Mouse (Mus musculus) liver, embryonic 16.5 days (tissue): Measurements from ENCODE around the gene Tbc1d4. TPM values are rescaled to one million over a fixed set of nuclear protein-coding genes. Genes with fewer than 3 reads are reported as not detected.

Experiments used
- ATAC-seq: fragments of 200-750 bp; cut with Nextera tagmentation; 2 replicates; pipeline ENCODE4 v1.8.0; 2017; ENCODE audit warnings: low read depth, mild to moderate bottlenecking, moderate number of reproducible peaks, moderate library complexity
- H3K27ac ChIP-seq: fragments of 300-500 bp; sonication (generic); 2 replicates; pipeline ENCODE4 v1.5.1; 2014; ENCODE audit warnings: mild to moderate bottlenecking, low read length
- H3K27me3 ChIP-seq: fragments of 300-500 bp; sonication (generic); 2 replicates; pipeline ENCODE4 v1.6.1; 2014; ENCODE audit warnings: low read depth, low read length, mixed read lengths; ENCODE audit not compliant: control insufficient read depth, insufficient read depth
- H3K36me3 ChIP-seq: fragments of 300-500 bp; sonication (generic); 2 replicates; pipeline ENCODE4 v1.6.1; 2014; ENCODE audit warnings: mild to moderate bottlenecking; ENCODE audit not compliant: control insufficient read depth, insufficient read depth
- H3K4me1 ChIP-seq: fragments of 300-500 bp; sonication (generic); 2 replicates; pipeline ENCODE4 v1.6.1; 2014; ENCODE audit warnings: low read depth, low read length, mixed read lengths; ENCODE audit not compliant: control insufficient read depth
- H3K4me2 ChIP-seq: fragments of 300-500 bp; sonication (generic); 2 replicates; pipeline ENCODE4 v1.6.1; 2014; ENCODE audit warnings: low read depth, low read length, mixed read lengths
- H3K4me3 ChIP-seq: fragments of 300-500 bp; sonication (generic); 2 replicates; pipeline ENCODE4 v1.5.1; 2014; ENCODE audit warnings: low read depth, mild to moderate bottlenecking, low read length
- H3K9ac ChIP-seq: fragments of 300-500 bp; sonication (generic); 2 replicates; pipeline ENCODE4 v1.6.1; 2014; ENCODE audit warnings: low read depth, low read length
- H3K9me3 ChIP-seq: fragments of 300-500 bp; sonication (generic); replicated peaks from 2 replicates; pipeline ENCODE4 v1.6.1; 2016; ENCODE audit warnings: low read length; ENCODE audit not compliant: control insufficient read depth
- WGBS: fragments of 180-500 bp; shearing (Covaris S2); extraction: QIAGEN DNeasy Blood & Tissue Kit; methylation state at CpG from one replicate; pipeline ENCODE4 v1.1.7; 2014; ENCODE audit not compliant: insufficient replicate concordance; 5-methylcytosine and 5-hydroxymethylcytosine counted together
- polyA plus RNA-seq: library from polyadenylated mRNA; unstranded; fragments of >200 nt; fragmentation: Nextera tagmentation; extraction: Ambion mirVana; gene quantifications from 2 replicates; pipeline ENCODE4 v1.2.1, GENCODE M21; 2015

The Tbc1d4 gene
- polyA plus RNA-seq, 1 experiment from 2014 or later: 2.0 TPM

DNA sequence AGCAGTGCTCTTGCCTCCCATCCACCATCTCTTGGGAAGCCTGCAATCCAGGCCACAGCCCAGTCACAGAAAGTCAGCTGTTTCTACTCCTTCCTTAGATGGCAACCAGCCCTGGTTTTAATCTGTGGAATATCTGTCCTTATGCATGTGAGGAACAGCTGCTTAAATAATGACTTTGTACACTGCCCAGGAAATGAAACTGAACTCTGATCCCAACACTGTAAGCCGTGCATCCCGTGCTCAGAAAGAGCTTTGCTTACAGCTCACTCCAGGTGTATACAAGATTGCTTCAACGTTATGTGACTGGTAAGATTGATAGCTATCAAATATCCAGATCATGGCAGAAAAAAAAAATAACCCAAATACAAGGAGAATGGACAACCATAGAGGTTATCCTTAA lies 143.1 kb downstream of the Tbc1d4 start:
- ATAC-seq: no peak
- no peak overlapping the region for H3K27ac ChIP-seq
- 79% methylated on average over 3 of the region's 3 CpGs for WGBS
- no peaks in the 10 kb centered on the region for H3K36me3 ChIP-seq
- H3K27me3 ChIP-seq: no peaks in the 10 kb centered on the region
- no peak overlapping the region for H3K9ac ChIP-seq
- no peaks in the 10 kb centered on the region for H3K4me1 ChIP-seq
- no peak overlapping the region for H3K4me2 ChIP-seq
- no peaks in the 10 kb centered on the region for H3K9me3 ChIP-seq
- no peak overlapping the region for H3K4me3 ChIP-seq

DNA sequence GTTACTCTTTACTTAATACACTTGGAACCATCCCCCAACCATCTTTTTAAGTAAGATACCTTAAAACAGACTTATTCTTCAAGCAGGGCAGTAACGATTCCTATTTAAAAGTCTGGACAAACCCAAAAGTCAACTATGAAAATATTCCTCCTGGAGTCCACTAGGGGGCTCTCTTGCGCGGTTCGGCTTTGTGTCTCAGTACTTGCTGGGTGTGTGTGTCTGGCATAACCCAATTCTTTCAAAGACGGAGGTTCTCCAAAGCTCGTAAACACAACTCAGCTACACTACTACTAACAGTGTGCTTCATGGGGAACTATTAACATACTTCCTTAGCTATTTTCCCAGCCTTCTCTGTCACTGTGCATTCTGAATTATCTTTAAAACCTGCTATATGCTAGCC lies 148.2 kb downstream of the Tbc1d4 start:
- H3K36me3 ChIP-seq: no peaks in the 10 kb centered on the region
- H3K9ac ChIP-seq: no peak overlapping the region
- no peaks in the 10 kb centered on the region for H3K4me1 ChIP-seq
- H3K27me3 ChIP-seq: no peaks in the 10 kb centered on the region
- H3K9me3 ChIP-seq: no peaks in the 10 kb centered on the region
- H3K4me2 ChIP-seq: no peak overlapping the region
- no peak overlapping the region for H3K27ac ChIP-seq
- H3K4me3 ChIP-seq: no peak overlapping the region
- ATAC-seq: no peak
- WGBS: 20% methylated on average over 6 of the region's 6 CpGs

DNA sequence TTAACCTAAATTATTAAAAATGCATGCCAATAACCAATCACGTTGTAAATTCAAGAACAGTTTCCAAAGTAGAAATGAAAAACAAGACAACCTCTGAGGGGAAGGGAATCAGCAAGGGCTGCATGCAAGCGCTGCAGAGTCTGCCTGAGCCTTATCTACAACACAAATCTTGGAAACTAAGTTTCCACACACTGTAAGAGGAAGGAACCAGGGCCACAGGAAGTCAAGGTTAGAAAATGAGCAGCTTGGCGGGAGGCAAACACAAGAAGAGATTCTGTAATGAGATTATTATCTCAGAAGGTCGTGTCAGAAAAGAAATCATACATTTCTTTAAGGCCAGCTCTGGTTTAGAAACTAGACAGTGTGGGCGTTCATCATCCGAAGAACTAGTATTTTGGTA lies 156.1 kb downstream of the Tbc1d4 start:
- H3K27me3 ChIP-seq: no peaks in the 10 kb centered on the region
- 33% methylated on average over 6 of the region's 6 CpGs for WGBS
- no peak overlapping the region for H3K27ac ChIP-seq
- no peak overlapping the region for H3K4me3 ChIP-seq
- H3K36me3 ChIP-seq: no peaks in the 10 kb centered on the region
- H3K9ac ChIP-seq: no peak overlapping the region
- no peaks in the 10 kb centered on the region for H3K4me1 ChIP-seq
- ATAC-seq: no peak
- no peaks in the 10 kb centered on the region for H3K9me3 ChIP-seq
- H3K4me2 ChIP-seq: no peak overlapping the region

DNA sequence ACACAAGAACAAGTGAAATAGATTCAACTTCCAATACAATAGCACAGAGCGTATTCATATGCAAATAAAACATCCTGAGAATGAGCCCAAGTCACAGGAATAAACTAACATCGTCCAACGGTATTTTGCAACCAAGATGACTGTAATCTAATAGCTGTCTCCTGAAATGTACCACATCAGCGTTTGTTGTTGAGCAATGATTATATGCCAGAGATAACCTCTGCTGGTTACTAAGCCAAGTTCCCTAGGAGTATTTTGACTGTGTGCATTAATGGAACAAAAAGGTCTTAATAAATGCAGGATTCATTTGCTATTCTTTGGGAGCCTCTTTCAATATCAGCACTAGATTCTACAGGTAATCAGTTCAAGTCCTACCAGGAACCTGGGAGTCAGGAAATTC lies 161.1 kb downstream of the Tbc1d4 start:
- H3K4me3 ChIP-seq: no peak overlapping the region
- H3K9me3 ChIP-seq: no peaks in the 10 kb centered on the region
- H3K4me2 ChIP-seq: no peak overlapping the region
- no peaks in the 10 kb centered on the region for H3K4me1 ChIP-seq
- WGBS: 48% methylated on average over 4 of the region's 4 CpGs
- ATAC-seq: no peak
- no peaks in the 10 kb centered on the region for H3K36me3 ChIP-seq
- no peak overlapping the region for H3K27ac ChIP-seq
- H3K9ac ChIP-seq: no peak overlapping the region
- no peaks in the 10 kb centered on the region for H3K27me3 ChIP-seq

DNA sequence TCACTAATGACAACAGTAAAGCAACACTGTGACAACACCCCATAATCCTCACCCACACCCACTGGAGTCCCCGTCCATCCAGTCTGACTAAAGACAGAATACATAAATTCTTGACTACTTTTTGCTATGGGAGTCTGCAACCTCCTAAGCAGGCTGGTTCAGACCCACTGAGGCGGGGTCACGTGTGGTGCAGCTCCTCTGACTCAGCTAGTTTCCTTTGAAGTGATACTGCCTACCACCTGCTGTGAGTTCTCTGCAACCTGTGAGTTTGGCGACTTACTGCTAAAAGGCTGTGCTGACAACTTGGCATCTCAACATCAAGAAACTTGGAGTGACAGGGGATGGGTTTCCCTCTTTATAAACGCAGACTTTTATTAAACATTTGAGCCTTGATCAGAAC lies 163.8 kb downstream of the Tbc1d4 start:
- no peaks in the 10 kb centered on the region for H3K4me1 ChIP-seq
- WGBS: 45% methylated on average over 5 of the region's 5 CpGs
- H3K9me3 ChIP-seq: no peaks in the 10 kb centered on the region
- ATAC-seq: no peak
- H3K36me3 ChIP-seq: no peaks in the 10 kb centered on the region
- H3K27ac ChIP-seq: no peak overlapping the region
- no peak overlapping the region for H3K9ac ChIP-seq
- no peak overlapping the region for H3K4me3 ChIP-seq
- no peak overlapping the region for H3K4me2 ChIP-seq
- H3K27me3 ChIP-seq: no peaks in the 10 kb centered on the region

DNA sequence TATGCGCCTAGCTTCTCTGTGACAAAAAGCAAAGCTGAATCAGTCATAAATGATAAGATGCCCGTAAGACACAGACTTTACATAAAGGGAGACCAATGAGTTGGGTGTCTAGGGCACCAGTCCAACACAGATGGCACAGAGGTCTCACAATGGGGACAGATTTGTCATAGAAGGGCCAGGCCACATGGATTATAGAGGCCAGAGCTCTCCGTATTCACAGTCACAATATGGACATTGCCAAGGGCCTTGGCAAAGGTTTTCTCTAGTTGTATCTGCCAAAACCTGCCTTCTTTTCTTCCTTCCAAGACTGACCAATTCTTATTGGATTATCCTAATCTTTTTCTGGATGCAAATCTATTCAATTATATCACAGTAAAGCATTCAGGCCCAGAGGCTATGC lies 171.1 kb downstream of the Tbc1d4 start:
- Histone ChIP-seq H3K9ac (no peak overlapping the region), H3K4me1 (no peaks in the 10 kb centered on the region), H3K9me3 (no peaks in the 10 kb centered on the region), H3K27me3 (no peaks in the 10 kb centered on the region), H3K4me2 (no peak overlapping the region), H3K36me3 (no peaks in the 10 kb centered on the region), H3K27ac (no peak overlapping the region), H3K4me3 (no peak overlapping the region)
- no peak for ATAC-seq
- 76% methylated on average over 3 of the region's 3 CpGs for WGBS

DNA sequence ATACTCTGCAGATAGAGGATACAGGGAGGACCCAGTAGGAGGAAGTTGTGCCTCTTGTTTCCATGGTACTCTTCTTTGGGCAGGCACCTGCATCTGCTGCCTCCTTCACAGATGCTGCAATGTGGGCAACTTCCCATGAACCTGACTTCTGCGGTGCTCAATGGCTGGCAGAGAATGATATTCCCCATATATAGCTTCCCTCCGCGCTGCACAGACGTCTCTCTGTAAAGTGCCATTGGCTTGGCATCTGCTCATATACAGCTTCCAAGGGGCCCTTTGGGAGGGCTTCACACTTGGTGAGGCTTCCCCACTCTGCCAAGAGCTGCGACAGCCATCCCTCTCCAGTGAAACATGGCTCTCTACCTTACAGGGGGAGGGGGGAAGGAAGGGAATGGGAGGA lies 178.5 kb downstream of the Tbc1d4 start:
- H3K4me2 ChIP-seq: no peak overlapping the region
- no peak overlapping the region for H3K27ac ChIP-seq
- no peaks in the 10 kb centered on the region for H3K36me3 ChIP-seq
- no peaks in the 10 kb centered on the region for H3K27me3 ChIP-seq
- ATAC-seq: no peak
- H3K4me3 ChIP-seq: no peak overlapping the region
- no peaks in the 10 kb centered on the region for H3K9me3 ChIP-seq
- 69% methylated on average over 5 of the region's 5 CpGs for WGBS
- H3K9ac ChIP-seq: no peak overlapping the region
- no peaks in the 10 kb centered on the region for H3K4me1 ChIP-seq

DNA sequence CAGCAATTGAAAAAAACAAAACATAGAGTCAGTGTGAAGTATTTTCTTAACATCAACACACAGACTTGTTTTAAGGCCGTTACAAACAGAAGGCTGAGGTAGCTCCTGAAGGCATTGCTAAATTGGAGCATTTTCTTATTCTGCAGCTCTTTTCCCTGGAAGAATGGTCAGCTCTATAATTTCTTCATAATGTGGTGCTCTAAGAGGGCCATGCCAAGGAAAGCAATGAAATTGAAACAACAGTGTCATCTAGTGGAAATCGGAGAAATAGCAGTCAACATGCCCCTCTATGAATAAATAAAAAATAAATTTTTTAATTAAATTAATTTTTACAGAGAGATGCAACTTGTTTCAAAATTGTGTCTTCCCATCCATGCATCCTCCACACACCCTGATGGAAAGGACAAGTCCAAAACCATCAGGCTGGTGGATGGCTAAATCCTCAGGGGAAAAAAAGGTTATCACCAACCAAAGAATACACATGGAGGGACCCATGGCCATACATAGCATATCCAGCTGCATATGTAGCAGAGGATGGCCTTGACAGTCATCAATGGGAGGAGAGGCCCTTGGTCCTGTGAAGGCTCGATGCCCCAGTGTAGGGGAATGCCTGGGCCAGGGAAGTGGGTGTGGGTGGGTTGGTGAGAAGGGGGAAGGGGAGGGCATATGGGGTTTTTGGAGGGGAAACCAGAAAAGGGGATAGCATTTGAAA lies 180.0 kb downstream of the Tbc1d4 start:
- H3K27me3 ChIP-seq: no peaks in the 10 kb centered on the region
- H3K36me3 ChIP-seq: no peaks in the 10 kb centered on the region
- H3K4me1 ChIP-seq: no peaks in the 10 kb centered on the region
- ATAC-seq: no peak
- no peak overlapping the region for H3K4me2 ChIP-seq
- no peak overlapping the region for H3K27ac ChIP-seq
- no peaks in the 10 kb centered on the region for H3K9me3 ChIP-seq
- no peak overlapping the region for H3K4me3 ChIP-seq
- WGBS: 33% methylated on average over 3 of the region's 3 CpGs
- no peak overlapping the region for H3K9ac ChIP-seq

DNA sequence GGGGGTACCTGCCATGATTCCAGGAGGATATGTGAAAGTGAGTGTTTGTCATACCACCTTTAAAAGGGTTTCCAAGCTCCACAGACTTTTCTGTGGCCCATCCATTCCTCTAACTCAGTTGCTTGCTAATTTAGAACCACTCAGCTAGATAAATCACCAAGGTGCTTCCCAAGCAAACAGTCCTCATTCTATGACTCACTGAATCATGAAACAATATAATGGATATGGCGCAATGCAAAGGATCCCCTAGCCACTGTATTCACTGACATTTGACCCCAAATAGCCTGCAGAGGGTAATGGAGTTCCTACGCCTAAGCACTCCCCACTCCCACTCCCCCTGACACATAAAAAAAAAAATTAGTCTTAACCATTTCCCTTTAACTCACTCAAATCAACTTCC lies 191.3 kb downstream of the Tbc1d4 start:
- Histone ChIP-seq H3K4me3 (no peak overlapping the region), H3K4me2 (no peak overlapping the region), H3K9ac (no peak overlapping the region), H3K27ac (no peak overlapping the region), H3K9me3 (no peaks in the 10 kb centered on the region), H3K27me3 (no peaks in the 10 kb centered on the region), H3K36me3 (no peaks in the 10 kb centered on the region), H3K4me1 (no peaks in the 10 kb centered on the region)
- 55% methylated on average over 2 of the region's 2 CpGs for WGBS
- ATAC-seq: no peak
